Mouse (Mus musculus) limb, embryonic 14.5 days (tissue): ENCODE measurements around the gene Lin9. TPM values are rescaled to one million over a fixed set of nuclear protein-coding genes. Genes with fewer than 3 reads are reported as not detected.

Experiments
- ATAC-seq: fragments of 200-750 bp; cut with Nextera tagmentation; 2 replicates; pipeline ENCODE4 v1.8.0; 2017; ENCODE audit warnings: low read depth, moderate number of reproducible peaks, moderate TSS enrichment; ENCODE audit not compliant: low FRiP score
- DNase-seq: peaks from one replicate; pipeline ENCODE4 v3.0.0-alpha.2; 2015; ENCODE audit warnings: low spot score
- H3K27ac ChIP-seq: fragments of 300-500 bp; sonication (generic); replicated peaks from 2 replicates; pipeline ENCODE4 v1.5.1; 2014; ENCODE audit warnings: low read depth, mild to moderate bottlenecking, low read length, moderate library complexity, mixed read lengths
- H3K27me3 ChIP-seq: fragments of 300-500 bp; sonication (generic); 2 replicates; pipeline ENCODE4 v1.6.1; 2014; ENCODE audit warnings: low read length, mixed read lengths; ENCODE audit not compliant: control insufficient read depth, insufficient read depth
- H3K36me3 ChIP-seq: fragments of 300-500 bp; sonication (generic); 2 replicates; pipeline ENCODE4 v1.6.1; 2014; ENCODE audit warnings: mild to moderate bottlenecking, low read length, moderate library complexity, mixed read lengths; ENCODE audit not compliant: control insufficient read depth, insufficient read depth
- H3K4me1 ChIP-seq: fragments of 300-500 bp; sonication (generic); 2 replicates; pipeline ENCODE4 v1.6.1; 2014; ENCODE audit warnings: antibody characterized with exemption, low read length, mixed read lengths; ENCODE audit not compliant: control insufficient read depth, insufficient read depth
- H3K4me2 ChIP-seq: fragments of 300-500 bp; sonication (generic); replicated peaks from 2 replicates; pipeline ENCODE4 v1.6.1; 2014; ENCODE audit warnings: low read depth, mild to moderate bottlenecking, low read length, moderate library complexity; ENCODE audit not compliant: severe bottlenecking
- H3K4me3 ChIP-seq: fragments of 300-500 bp; sonication (generic); replicated peaks from 2 replicates; pipeline ENCODE4 v1.5.1; 2014; ENCODE audit warnings: low read length
- H3K9ac ChIP-seq: fragments of 300-500 bp; sonication (generic); 2 replicates; pipeline ENCODE4 v1.6.1; 2014; ENCODE audit warnings: mild to moderate bottlenecking, low read depth, low read length, moderate library complexity; ENCODE audit not compliant: severe bottlenecking
- H3K9me3 ChIP-seq: fragments of 300-500 bp; sonication (generic); 2 replicates; pipeline ENCODE4 v1.6.1; 2016; ENCODE audit warnings: low read length; ENCODE audit not compliant: control insufficient read depth
- POLR2A ChIP-seq: fragments of 200-500 bp; IDR thresholded peaks from 2 replicates; pipeline ENCODE4 v1.8.0; 2012; ENCODE audit warnings: inconsistent platforms, mild to moderate bottlenecking, moderate library complexity, borderline replicate concordance; ENCODE audit not compliant: insufficient read depth, insufficient read length; ENCODE audit errors: extremely low read depth
- WGBS: fragments of 180-500 bp; shearing (Covaris S2); extraction: QIAGEN DNeasy Blood & Tissue Kit; methylation state at CpG from one replicate; pipeline ENCODE4 v1.1.7; 2014; 5-methylcytosine and 5-hydroxymethylcytosine counted together
- polyA plus RNA-seq, 2 experiments: library from polyadenylated mRNA; depleted of rRNA in 1 of 2; stranded (reverse) in 1 of 2; unstranded in 1 of 2; fragments of >200 nt; fragmentation: Nextera tagmentation in 1 of 2; extraction: Ambion mirVana in 1 of 2; gene quantifications; 2 replicates each; pipeline versions ENCODE4 v1.2.1 to v1.2.3; 2012 to 2014

Lin9 gene
- polyA plus RNA-seq, 2 experiments, result 10.8 to 16.1 TPM

DNA sequence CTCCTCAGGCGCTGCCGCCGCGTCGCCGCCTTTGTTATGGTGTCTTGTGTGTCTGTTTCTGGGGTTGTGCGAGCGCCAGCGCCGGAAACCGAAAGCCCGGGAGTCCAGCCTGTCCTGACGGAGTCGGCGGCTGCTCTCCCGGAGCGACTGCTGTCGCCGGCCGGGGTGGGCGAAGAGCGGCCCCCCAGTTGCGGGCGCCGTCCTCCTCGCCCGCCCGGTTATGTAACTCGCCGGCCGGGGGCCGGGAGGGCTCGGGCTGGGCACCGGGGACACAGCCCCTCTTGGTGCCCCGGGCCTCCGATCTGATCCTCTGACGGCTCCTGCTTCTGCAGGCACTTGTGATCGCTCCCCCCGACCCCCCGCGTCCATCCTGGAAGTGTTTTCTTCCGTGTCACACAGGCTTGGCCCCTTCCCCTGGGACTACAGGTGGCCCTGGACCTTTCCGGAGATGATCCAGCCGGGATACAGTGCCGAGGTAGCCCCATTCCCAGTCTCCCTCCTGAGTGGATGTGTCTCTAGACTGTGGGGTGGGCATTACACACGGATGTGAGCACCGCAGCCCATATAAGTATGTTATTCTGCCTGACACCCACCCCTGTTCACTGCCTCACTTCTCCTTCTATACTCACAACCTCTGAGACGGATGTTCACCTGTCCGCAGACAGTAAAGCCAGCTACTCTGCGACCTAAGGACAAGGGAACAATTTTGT, 723 bp downstream of the Lin9 start:
- H3K27me3 ChIP-seq, result no peaks in the 10 kb centered on the region
- H3K36me3 ChIP-seq, result no peaks in the 10 kb centered on the region
- no peak for TF ChIP-seq POLR2A
- H3K4me1 ChIP-seq, result peaks cover 16% of the 10 kb centered on the region
- peak overlapping the region; percentile 75 for H3K4me2 ChIP-seq
- no peaks in the 10 kb centered on the region for H3K9me3 ChIP-seq
- H3K27ac ChIP-seq, result peak overlapping the region; percentile 97
- peak overlapping the region; percentile 97 for H3K4me3 ChIP-seq
- peak overlapping the region; percentile 98 for H3K9ac ChIP-seq
- WGBS, result 2% methylated on average over 50 of the region's 50 CpGs
- ATAC-seq (peak; percentile 65), DNase-seq (peak; percentile 6)

DNA sequence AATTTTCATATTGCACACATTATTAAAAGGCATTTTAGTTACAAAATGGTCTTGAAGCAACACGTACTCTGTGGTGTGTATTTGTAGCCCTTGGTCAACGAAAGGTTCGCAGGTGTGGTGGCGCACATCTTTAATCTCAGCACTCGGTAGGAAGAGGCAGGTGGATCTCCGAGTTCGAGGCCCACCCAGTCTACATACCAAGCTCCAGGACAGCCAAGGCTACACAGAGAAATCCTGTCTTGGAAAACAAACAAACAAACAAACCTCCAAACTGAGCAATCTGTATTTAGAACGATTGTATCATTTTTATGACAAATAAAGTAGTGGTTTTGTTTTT, 1.2 kb downstream of the Lin9 start:
- 74% methylated on average over 8 of the region's 8 CpGs for WGBS
- Histone ChIP-seq H3K27me3 (no peaks in the 10 kb centered on the region), H3K4me1 (peaks cover 16% of the 10 kb centered on the region), H3K4me3 (peak overlapping the region; percentile 97), H3K4me2 (peak overlapping the region; percentile 75), H3K9me3 (no peaks in the 10 kb centered on the region), H3K27ac (no peak overlapping the region), H3K9ac (peak overlapping the region; percentile 98), H3K36me3 (no peaks in the 10 kb centered on the region)
- no peak for DNase-seq
- ATAC-seq, result no peak
- no peak for TF ChIP-seq POLR2A

GRCm38 (mm10) chr1:180691284-180691683, 50.3 kb downstream of the Lin9 start:
- 92% methylated on average over 7 of the region's 7 CpGs for WGBS
- no peak overlapping the region for H3K4me2 ChIP-seq
- H3K9me3 ChIP-seq, result no peaks in the 10 kb centered on the region
- H3K9ac ChIP-seq, result no peak overlapping the region
- no peaks in the 10 kb centered on the region for H3K4me1 ChIP-seq
- no peak for DNase-seq
- H3K27ac ChIP-seq, result no peak overlapping the region
- peaks cover 7% of the 10 kb centered on the region for H3K27me3 ChIP-seq
- no peak for TF ChIP-seq POLR2A
- H3K4me3 ChIP-seq, result no peak overlapping the region
- peaks cover 47% of the 10 kb centered on the region for H3K36me3 ChIP-seq
- no peak for ATAC-seq

DNA sequence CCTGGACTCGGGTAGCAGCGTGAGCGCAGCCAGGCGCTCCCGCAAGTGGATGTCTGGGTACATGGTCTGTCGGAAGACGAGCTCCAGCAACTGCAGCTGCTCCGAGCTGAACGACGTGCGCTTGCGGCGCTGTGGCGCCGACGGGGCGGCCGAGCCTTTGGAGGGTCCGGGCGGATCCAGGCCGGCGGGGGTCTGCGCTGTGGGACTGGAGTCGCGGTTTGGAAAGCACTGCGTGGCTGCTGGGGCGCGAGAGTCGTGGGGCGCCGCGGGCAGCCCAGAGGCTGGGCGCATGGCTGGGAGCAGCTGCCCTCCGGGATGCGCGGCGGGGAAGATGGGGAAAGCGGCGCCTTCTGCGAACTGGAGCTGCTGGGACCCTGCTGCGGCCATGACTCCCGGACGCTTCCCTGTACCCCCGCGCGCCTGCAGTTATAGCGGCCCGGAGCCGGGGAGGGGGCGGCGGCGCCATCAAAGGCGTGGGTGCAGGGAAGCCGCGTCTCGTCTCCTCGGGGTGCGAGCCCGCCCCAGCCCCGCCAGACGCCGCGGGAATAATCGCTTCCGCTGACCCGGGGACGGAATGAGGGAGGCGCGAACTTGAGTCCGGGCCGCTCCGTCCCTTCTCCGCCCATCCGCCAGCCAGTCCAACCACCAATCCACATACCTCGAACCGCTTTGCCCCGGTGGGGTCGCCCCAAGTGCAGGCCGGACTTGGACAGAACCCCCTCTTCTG, 55.8 kb downstream of the Lin9 start, which contains the start of gene Mixl1:
Mixl1 (minus strand) TSS at position 409 of the 727 bp plus-strand sequence.
- ATAC-seq (0 out of 2 replicates have a peak, but pooled peaks have one; percentile 70), DNase-seq (no peak)
- Histone ChIP-seq H3K4me2 (peak within 1 kb of the TSS; percentile 65), H3K27ac (no peak within 1 kb of the TSS), H3K4me1 (no peaks in the 10 kb centered on the region), H3K9ac (peak within 1 kb of the TSS; percentile 51), H3K36me3 (peaks cover 4% of the 10 kb centered on the region; the same call in 1 of the 2 replicates), H3K27me3 (peaks cover 27% of the 10 kb centered on the region), H3K9me3 (no peaks in the 10 kb centered on the region), H3K4me3 (peak within 1 kb of the TSS; percentile 45)
- WGBS, result 2% methylated on average over 74 of the region's 79 CpGs
- no peak for TF ChIP-seq POLR2A

GRCm38 (mm10) chr1:180698063-180698462, 57.1 kb downstream of the Lin9 start:
- no peak overlapping the region for H3K4me3 ChIP-seq
- TF ChIP-seq POLR2A, result no peak
- no peak overlapping the region for H3K9ac ChIP-seq
- peaks cover 27% of the 10 kb centered on the region for H3K27me3 ChIP-seq
- H3K36me3 ChIP-seq, result no peaks in the 10 kb centered on the region
- H3K27ac ChIP-seq, result no peak overlapping the region
- no peak for DNase-seq
- H3K9me3 ChIP-seq, result no peaks in the 10 kb centered on the region
- no peak for ATAC-seq
- peaks cover 2% of the 10 kb centered on the region; the same call in 1 of the 2 replicates for H3K4me1 ChIP-seq
- H3K4me2 ChIP-seq, result no peak overlapping the region
- WGBS, result 36% methylated on average over 5 of the region's 5 CpGs
